Mouse (Mus musculus) stomach, embryonic 14.5 days (tissue): ENCODE results near the gene Akap5. TPM values are rescaled to one million over a fixed set of nuclear protein-coding genes. Genes with fewer than 3 reads are reported as not detected.
A peak's percentile ranks its signal among the peaks of the same experiment; 100 is the strongest.

Experiments
- ATAC-seq: fragments of 200-750 bp; cut with Nextera tagmentation; 2 replicates; pipeline ENCODE4 v1.8.0; 2017; ENCODE audit warnings: low read depth, moderate TSS enrichment; ENCODE audit not compliant: insufficient number of reproducible peaks, insufficient read depth, low FRiP score
- H3K27ac ChIP-seq: fragments of 300-500 bp; sonication (generic); 2 replicates; pipeline ENCODE4 v1.5.1; 2014; ENCODE audit warnings: mild to moderate bottlenecking, low read length, moderate library complexity, mixed read lengths
- H3K27me3 ChIP-seq: fragments of 300-500 bp; sonication (generic); 2 replicates; pipeline ENCODE4 v1.6.1; 2014; ENCODE audit warnings: low read length, control low read depth, mixed read lengths; ENCODE audit not compliant: control insufficient read depth, insufficient read depth
- H3K36me3 ChIP-seq: fragments of 300-500 bp; sonication (generic); 2 replicates; pipeline ENCODE4 v1.6.1; 2014; ENCODE audit warnings: mild to moderate bottlenecking, control low read depth, low read length, moderate library complexity, mixed read lengths; ENCODE audit not compliant: control insufficient read depth, insufficient read depth
- H3K4me1 ChIP-seq: fragments of 300-500 bp; sonication (generic); 2 replicates; pipeline ENCODE4 v1.6.1; 2014; ENCODE audit warnings: low read length, control low read depth, mixed read lengths; ENCODE audit not compliant: control insufficient read depth, insufficient read depth
- H3K4me2 ChIP-seq: fragments of 300-500 bp; sonication (generic); replicated peaks from 2 replicates; pipeline ENCODE4 v1.6.1; 2014; ENCODE audit warnings: low read depth, low read length, control low read depth
- H3K4me3 ChIP-seq: fragments of 300-500 bp; sonication (generic); 2 replicates; pipeline ENCODE4 v1.5.1; 2014; ENCODE audit warnings: low read depth, low read length, control low read depth
- H3K9ac ChIP-seq: fragments of 300-500 bp; sonication (generic); replicated peaks from 2 replicates; pipeline ENCODE4 v1.6.1; 2014; ENCODE audit warnings: low read depth, mild to moderate bottlenecking, control low read depth, low read length, moderate library complexity, mixed read lengths
- H3K9me3 ChIP-seq: fragments of 300-500 bp; sonication (generic); 2 replicates; pipeline ENCODE4 v1.6.1; 2016; ENCODE audit warnings: low read depth, low read length, control low read depth; ENCODE audit not compliant: control insufficient read depth
- WGBS: fragments of 180-500 bp; shearing (Covaris S2); extraction: QIAGEN DNeasy Blood & Tissue Kit; methylation state at CpG from one replicate; pipeline ENCODE4 v1.1.7; 2014; 5-methylcytosine and 5-hydroxymethylcytosine counted together
- polyA plus RNA-seq: library from polyadenylated mRNA; unstranded; fragments of >200 nt; fragmentation: Nextera tagmentation; extraction: Ambion mirVana; gene quantifications from 2 replicates; pipeline ENCODE4 v1.2.1, GENCODE M21; 2014

Gene Akap5
- polyA plus RNA-seq, 1 experiment from 2014 or later, result 7.5 TPM

DNA sequence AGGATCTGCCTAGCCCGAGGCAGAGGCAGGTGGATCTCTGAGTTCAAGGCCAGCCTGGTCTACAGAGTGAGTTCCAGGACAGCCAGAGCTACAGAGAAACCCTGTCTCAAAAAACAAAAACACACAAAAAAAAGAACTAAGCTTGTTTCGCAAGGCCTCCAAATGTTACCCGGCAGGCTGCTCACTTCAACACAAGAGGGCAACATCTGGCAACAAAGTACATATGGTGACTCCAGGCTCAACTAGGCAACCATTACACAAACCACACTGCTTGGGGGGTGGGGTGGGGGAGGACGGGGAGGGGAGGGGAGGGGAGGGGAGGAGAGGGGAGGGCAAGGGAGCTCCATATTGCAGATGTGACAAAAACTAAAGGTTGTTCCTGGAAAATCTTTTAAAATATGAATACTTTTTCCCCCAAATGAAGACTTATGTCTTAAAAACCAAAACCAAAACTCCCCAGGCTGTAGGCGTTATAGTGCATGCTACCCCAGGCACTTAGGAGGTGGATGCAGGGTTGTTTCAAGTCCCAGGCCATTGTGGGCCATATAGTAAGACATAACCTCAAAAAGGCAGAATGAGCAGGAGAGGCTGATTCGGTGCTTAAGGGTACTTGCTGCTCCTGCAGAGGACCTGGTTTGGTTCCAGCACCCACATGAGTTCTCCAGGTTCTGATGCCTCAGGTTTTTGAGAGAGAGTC, 21.2 kb downstream of the Akap5 start:
- Histone ChIP-seq H3K4me3 (no peak overlapping the region), H3K4me2 (no peak overlapping the region), H3K9ac (no peak overlapping the region), H3K4me1 (no peaks in the 10 kb centered on the region), H3K27ac (no peak overlapping the region), H3K27me3 (no peaks in the 10 kb centered on the region), H3K36me3 (peaks cover 11% of the 10 kb centered on the region), H3K9me3 (no peaks in the 10 kb centered on the region)
- 81% methylated on average over 5 of the region's 6 CpGs for WGBS
- no peak for ATAC-seq

DNA sequence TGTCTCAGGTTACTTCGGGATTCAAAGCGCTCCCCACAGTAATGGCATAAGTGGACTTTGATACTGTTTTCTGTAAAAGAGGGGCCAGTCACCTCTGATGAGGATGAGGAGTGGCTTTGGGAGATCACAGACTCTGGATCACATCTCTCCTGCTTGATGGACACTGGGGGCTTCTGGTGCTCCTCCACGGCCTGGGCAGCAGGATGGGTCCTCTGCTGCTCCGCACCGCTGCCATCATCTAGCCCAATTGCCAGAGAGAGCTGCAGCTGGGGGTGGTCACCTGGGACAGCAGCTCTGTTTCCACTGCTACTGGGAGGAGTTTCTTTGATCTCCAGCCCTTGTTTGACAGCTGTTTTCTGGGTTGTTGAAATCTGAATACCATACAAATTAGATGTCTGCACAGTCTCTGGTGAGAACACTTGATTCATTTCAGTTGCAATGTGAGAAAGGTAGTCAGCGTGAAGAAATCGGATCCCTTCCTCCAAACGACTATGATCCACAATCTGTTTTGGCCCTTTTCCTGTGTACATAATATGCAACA, 25.1 kb downstream of the Akap5 start:
- ATAC-seq, result no peak
- Histone ChIP-seq H3K4me2 (no peak overlapping the region), H3K36me3 (peaks cover 11% of the 10 kb centered on the region), H3K27ac (no peak overlapping the region), H3K9ac (no peak overlapping the region), H3K27me3 (no peaks in the 10 kb centered on the region), H3K4me3 (no peak overlapping the region), H3K9me3 (no peaks in the 10 kb centered on the region), H3K4me1 (no peaks in the 10 kb centered on the region)
- WGBS, result 83% methylated on average over 8 of the region's 8 CpGs

DNA sequence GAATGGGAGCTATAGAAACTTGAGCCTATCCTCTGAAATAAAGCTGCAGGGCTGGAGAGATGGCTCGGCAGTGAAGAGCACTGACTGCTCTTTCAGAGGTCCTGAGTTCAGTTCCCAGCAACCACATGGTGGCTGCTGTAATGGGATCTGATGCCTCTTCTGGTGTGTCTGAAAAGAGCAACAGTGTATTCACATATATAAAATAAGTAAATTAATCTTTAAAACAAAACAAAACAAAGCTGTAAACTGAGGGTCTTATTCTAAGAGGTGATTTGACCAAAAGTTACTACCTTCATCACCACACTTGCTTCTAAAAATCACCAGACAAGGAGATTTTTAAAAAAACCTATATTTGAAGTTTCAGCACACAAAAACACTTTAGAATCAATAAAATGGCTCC, 36.2 kb downstream of the Akap5 start:
- WGBS, result 58% methylated on average over 1 of the region's 1 CpGs

DNA sequence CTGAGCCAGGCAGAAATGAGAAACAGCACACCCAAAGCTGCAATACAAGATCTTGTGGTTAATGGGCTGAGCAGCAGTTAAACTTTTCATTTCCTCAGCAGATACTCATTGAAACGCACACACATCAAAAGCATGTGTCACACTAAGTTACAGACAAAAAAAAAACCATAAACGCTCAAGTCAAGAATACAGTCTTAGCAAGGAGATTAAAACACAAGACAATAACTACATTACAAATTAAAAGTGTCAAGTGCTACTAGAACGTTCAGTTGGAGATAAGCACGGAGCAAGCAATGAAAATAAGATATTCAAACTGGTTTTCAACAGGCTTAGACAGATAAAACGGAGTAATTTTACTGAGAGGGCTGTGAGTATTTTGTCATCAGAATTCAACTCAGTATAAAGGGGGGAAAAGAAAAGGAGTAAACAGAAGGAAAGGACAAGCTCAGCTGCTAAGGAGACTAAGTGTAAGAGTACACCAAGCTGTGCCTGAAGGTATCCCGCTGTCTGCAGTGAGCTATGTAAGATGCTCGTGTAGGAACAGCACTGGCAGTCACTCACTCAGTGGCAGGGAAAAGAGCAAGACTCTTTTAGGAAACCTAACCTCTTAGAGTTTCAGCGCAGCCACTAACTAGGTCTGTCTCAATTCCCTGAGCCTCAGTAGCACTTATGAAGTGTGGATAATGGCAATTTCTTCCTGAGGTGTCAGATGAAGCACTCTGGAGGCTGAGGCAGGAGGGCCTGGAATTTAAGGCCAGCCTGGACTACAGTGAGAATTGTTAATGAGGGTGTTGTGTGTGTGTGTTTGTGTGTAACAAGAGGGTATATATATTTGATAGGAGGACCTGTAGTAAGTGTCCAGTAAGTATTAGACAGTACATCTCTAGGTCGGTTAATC, 37.0 kb downstream of the Akap5 start:
- H3K4me2 ChIP-seq, result no peak overlapping the region
- no peaks in the 10 kb centered on the region for H3K9me3 ChIP-seq
- no peaks in the 10 kb centered on the region for H3K4me1 ChIP-seq
- no peaks in the 10 kb centered on the region for H3K36me3 ChIP-seq
- no peak overlapping the region for H3K9ac ChIP-seq
- no peaks in the 10 kb centered on the region for H3K27me3 ChIP-seq
- H3K4me3 ChIP-seq, result no peak overlapping the region
- WGBS, result 66% methylated on average over 9 of the region's 9 CpGs
- no peak overlapping the region for H3K27ac ChIP-seq
- no peak for ATAC-seq

More for the DNA sequence above, 36.2 kb downstream of the Akap5 start:
- H3K27ac ChIP-seq, result no peak overlapping the region
- ATAC-seq, result no peak
- H3K4me2 ChIP-seq, result no peak overlapping the region
- H3K4me1 ChIP-seq, result no peaks in the 10 kb centered on the region
- H3K27me3 ChIP-seq, result no peaks in the 10 kb centered on the region
- H3K9me3 ChIP-seq, result no peaks in the 10 kb centered on the region
- no peaks in the 10 kb centered on the region for H3K36me3 ChIP-seq
- H3K9ac ChIP-seq, result no peak overlapping the region
- no peak overlapping the region for H3K4me3 ChIP-seq

DNA sequence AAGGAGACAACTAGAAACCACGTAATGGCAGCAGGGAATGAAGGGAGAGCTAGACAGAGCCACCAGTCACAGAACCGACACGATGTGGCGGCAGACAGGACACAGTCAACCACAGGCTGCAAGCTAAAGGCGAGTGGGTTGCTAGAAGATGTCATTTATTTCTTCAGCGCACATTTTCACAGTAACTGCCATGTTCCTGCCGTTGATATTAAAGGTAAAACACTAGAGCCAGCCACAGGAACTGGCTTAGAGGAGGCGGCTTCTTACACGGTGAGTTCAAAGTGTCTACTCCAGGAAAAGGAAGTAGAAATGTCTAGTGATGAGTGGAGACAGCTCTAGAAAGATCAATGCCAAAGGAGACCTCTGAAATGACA, 37.6 kb downstream of the Akap5 start:
- H3K36me3 ChIP-seq, result no peaks in the 10 kb centered on the region

DNA sequence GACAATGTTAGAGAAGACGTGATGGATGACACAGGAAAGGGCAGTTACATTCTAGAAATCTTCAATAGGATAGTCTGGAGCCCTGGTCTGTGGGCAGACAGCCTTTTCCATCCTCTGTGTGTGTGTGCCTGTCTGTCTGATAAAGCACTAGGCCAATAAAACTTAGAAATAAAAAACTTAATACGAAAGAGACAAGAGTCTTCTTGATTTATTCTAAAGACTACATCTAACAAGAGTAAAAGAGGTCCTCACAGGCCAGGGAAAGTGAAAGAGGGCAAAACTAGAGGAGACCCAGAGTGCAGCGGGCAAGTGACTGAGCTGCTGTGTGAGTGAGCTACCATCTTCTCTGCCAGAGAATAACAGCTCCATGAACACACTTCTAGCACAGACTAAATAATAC, 41.6 kb downstream of the Akap5 start:
- Histone ChIP-seq H3K4me1 (peaks cover 13% of the 10 kb centered on the region), H3K4me2 (no peak overlapping the region), H3K27me3 (no peaks in the 10 kb centered on the region), H3K9ac (no peak overlapping the region), H3K36me3 (no peaks in the 10 kb centered on the region), H3K27ac (no peak overlapping the region), H3K4me3 (no peak overlapping the region), H3K9me3 (no peaks in the 10 kb centered on the region)
- 76% methylated on average over 3 of the region's 3 CpGs for WGBS
- no peak for ATAC-seq

More for the DNA sequence above, 37.6 kb downstream of the Akap5 start:
- no peak overlapping the region for H3K4me2 ChIP-seq
- no peak overlapping the region for H3K9ac ChIP-seq
- H3K27me3 ChIP-seq, result no peaks in the 10 kb centered on the region
- peaks cover 2% of the 10 kb centered on the region; the same call in 1 of the 2 replicates for H3K4me1 ChIP-seq
- H3K9me3 ChIP-seq, result no peaks in the 10 kb centered on the region
- 79% methylated on average over 9 of the region's 9 CpGs for WGBS
- H3K4me3 ChIP-seq, result no peak overlapping the region
- no peak for ATAC-seq
- no peak overlapping the region for H3K27ac ChIP-seq

DNA sequence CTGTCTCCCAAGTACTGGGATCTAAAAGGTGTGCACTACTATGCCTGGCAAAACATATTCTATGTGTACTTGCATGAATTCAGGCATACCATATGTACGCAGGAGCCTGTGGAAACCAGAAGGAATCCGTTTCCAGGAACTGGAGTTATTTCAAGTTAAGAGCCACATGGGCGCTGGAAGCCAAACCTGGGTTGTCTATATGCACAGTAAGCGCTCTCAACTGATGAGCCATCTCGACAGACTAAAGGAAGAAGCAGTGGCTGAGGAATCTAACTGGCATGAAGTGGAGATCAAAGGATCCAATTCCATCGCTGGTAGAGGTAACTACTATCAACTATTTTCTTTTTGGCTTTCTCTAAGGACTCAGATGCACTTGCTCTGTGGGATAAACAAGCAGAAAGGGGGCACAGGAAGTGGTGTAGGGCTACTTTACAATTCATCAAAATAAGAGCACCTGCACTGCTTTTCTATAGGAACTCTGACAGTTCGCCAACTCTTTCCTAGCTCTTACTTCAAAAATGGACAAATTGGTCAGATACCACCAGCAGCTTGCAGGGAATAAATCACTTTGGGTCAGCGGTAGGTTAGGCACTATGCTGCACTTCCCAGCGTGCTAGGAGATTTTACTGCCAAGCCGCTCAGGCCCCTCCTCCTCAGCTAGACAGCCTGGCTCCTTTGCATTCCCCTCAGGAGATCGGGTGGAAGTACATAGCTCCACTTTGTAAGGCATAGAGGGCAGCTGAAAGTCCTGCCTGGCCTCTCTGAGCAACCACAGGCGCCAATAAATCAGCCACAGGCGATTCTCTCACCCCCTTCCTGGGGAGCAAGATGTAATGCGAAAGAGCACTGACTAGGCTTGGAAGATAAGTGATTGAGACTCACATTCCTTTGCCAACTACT, 42.7 kb downstream of the Akap5 start:
- Histone ChIP-seq H3K9ac (peak overlapping the region; percentile 2; the same call in 1 of the 2 replicates), H3K4me3 (peak overlapping the region; percentile 98; the same call in 1 of the 2 replicates), H3K27ac (0 out of 2 replicates have a peak overlapping the region, but pooled peaks have one; percentile 13), H3K9me3 (no peaks in the 10 kb centered on the region), H3K4me2 (peak overlapping the region; percentile 70), H3K27me3 (no peaks in the 10 kb centered on the region), H3K36me3 (no peaks in the 10 kb centered on the region), H3K4me1 (peaks cover 19% of the 10 kb centered on the region)
- WGBS, result 21% methylated on average over 14 of the region's 14 CpGs
- no peak for ATAC-seq
